Mouse (Mus musculus) testis, postnatal 14 days (tissue): Measurements from ENCODE around the gene Pla2g4c.
"Not testable (repeated sequence)": the region's sequence is repeated elsewhere in the genome, so short reads cannot be mapped to it uniquely, and the experiment has no call there.

Experiments
- DNase-seq: peaks from one replicate; pipeline ENCODE4 v3.0.0; 2021; ENCODE audit warnings: low spot score

Pla2g4c gene

DNA sequence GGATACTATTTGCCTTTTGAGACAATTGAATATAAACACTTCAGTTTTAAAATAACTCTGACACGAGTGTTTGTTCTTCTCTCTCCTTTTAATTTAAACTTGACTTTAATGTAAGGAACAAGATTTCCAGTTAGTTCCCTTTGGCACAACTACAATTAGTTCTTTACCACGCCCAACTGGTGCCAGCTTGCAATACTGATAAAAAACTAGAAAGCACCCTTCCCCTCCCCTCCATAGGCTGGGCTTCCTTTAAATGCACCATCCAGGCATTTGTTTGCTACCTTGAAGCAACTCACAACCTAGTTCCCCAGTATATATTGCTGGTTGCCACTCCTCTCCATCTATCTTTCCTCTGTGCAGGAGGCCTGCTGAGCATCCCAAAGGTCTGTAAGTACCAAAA lies at the start of gene Pla2g4c:
Gene Pla2g4c, plus strand, starts transcription at position 340 of the 400 bp plus-strand sequence.
- no peak for DNase-seq

- DNase-seq: no peak
Measured at GRCm38 (mm10) chr7:13277081-13277480, 47.4 kb upstream of the Pla2g4c start, which contains the start of gene Lig1. Gene Lig1 (plus strand): TSS chr7:13277283.

DNA sequence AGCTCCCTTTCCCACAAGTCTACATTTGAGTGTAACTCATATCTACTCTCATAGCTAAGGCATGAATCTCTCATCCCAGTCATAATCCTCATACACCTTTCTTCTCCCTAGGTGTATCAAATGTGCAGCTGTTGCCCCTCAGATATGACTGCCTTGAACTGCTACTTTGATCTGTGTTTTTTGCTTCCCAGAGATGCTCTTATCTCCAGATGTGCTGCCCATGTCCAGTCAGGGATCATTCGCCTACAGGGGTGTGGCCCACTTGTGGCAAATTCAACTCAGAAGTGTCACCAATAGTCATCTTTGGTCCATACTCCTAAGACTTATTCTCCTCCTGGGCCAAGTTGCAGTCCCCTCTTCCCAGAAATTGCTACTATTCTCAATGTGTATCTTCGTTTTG lies 46.6 kb upstream of the Pla2g4c start:
- no peak for DNase-seq

- peak; percentile 93 for DNase-seq
Measured at GRCm38 (mm10) chr7:13278308-13278891, 46.1 kb upstream of the Pla2g4c start, which contains the start of gene Zswim9. Gene Zswim9 (minus strand): TSS chr7:13278721.

DNA sequence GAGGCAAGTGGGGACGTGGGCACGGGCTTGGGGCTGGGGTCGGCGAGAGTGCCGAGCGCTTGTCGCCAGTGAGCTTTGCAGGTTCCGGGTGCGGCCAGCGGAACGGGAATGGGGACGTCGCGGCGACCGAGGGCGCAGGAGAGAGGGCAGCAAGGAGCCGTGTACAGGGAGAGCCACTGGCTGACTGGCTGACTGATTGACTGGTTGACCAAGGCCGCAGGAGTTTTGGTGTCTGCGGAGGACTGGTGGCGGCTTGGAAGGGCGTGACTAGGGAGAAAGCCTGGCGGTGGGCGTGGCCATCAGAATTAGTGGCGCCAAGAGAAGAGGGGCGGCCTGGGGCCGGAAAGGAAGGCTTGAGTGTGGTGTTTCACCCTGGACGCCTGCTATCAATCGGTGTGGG lies 45.5 kb upstream of the Pla2g4c start:
- not testable (repeated sequence) for DNase-seq

- DNase-seq: no peak
Measured at GRCm38 (mm10) chr7:13288621-13289020, 35.8 kb upstream of the Pla2g4c start.

DNA sequence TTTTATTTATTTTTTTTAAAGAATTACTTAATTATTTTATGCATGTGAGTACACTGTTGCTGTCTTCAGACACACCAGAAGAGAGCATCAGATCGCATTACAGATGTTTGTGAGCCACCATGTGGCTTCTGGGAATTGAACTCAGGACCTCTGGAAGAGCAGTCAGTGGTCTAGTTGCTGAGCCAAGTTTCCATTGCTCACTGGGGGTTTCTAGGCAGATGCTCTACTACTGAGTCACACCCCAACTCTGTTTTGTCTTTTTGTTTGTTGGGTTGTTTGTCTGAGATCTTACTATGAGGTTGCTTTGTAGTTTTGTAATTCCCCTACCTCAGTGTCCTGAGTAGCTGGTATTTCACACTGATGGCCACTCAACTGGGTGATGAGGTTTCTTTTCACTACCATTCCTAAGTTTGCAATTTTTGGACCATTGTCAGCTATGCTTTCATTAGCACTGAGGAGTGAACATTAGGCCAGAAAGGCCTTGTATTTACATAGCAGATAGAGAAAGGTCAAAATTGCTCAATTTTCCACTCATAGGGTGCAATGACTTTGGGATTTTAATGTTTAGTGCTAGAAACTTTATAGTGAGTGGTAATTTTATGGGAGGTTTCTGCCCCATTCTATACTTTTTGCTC lies 34.3 kb upstream of the Pla2g4c start:
- no peak for DNase-seq

GRCm38 (mm10) chr7:13291370-13291769 lies 33.1 kb upstream of the Pla2g4c start:
- no peak for DNase-seq

DNA sequence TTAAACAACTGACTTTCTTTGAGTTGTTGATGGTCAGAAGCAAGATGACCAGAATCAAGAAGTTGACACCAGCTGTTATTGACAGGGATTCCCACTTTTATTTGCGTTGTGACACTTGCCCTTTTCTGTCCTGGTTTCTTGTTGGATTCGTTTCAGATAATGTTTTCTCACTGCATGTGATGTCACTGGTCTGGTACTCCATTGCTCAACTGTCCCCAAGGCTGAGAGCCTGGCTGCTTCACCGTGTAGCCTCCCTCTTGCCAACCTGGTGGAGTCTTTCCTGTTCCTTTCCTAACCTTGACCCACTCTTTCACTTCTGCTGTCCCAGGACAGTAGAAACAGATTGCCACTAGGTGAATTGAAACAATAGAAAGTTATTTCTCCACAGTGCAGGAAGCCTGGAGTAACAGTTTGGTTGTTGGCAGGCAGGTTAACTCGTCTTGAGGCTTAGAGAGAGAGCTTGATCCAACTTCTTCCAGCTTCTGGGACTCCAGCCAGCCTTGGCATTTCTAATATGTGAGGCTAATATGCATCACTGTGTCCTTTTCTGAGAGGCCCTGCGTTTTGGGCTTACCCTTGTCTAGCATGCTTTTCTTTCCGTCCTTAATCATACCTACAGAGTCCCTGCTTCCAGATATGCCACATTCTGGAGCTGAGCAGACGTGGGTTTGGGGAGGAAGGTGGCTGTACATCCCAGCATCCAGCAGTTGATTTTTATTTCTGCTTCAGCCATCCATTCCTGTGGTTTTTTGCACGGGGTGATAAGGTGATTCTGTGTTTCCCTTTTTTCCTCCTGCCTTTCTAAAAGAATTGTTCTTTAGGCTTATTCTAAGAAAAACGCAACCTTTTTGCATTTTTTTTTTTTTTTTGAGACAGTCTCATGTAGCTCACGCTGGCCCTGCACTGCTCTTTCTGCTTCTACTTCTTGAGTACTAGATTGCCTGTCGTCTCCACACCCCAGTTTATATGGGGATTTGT lies 30.3 kb upstream of the Pla2g4c start:
- no peak for DNase-seq

GRCm38 (mm10) chr7:13295256-13295655 lies 29.2 kb upstream of the Pla2g4c start:
- no peak for DNase-seq

DNA sequence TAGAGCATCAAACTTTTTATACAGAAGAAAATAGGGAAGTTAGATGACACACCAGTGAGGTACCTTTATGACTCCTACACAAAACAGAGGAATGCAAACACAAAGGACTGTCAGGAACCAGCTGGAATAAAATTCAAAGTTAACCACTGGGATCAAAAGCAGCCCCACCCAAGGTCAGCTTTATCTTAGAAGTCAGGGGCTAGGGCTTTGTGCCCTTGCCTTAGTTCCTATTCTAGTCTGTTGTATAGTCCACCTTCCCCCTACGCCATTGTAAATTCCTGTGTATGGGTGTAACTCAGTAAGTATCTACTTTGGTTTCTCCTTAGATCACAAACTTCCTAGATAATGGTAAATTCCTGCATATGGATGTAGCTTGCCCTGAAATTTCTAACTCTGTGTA lies 26.8 kb upstream of the Pla2g4c start:
- no peak for DNase-seq

DNA sequence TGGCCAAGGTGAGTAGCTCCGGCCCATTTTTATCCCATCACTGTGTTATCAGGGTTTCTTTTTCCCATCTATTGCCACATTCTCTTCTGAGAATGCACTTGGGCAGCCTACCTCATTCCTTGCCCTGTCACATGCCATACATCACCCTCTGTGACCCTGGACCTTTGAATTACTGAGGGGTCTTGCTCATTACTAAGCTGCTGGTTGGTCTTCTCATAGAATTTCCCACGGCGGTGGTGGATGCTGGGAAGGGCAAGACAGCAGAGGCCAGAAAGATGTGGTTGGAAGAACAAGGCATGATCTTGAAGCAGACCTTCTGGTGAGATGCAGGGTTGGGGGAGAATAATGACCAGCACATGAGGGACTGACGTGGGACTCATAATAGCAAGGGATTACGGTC lies 25.6 kb upstream of the Pla2g4c start:
- no peak for DNase-seq

GRCm38 (mm10) chr7:13301643-13302042 lies 22.8 kb upstream of the Pla2g4c start:
- no peak for DNase-seq

DNA sequence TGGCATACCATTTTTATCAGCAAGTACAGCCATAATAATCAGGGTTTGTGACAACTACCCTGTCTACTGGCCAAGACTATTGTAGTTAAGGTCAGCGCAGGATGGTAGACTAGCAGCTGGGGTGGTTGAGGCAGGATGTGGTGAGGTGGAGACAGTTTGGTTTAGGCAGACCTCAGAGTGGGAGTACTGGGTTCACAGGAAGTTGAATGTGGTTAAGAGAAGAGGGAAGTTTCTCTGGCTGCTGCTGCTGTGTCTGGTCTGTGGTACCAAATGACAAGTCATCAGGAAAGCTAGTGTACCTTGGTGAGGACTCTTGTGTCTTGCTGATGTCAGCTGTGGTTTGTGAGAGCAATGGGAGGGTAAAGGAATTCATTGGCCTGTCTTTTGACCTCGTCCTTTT lies 21.7 kb upstream of the Pla2g4c start:
- no peak for DNase-seq

- DNase-seq: no peak
Measured at GRCm38 (mm10) chr7:13303372-13303771, 21.1 kb upstream of the Pla2g4c start.

- DNase-seq: no peak
Measured at GRCm38 (mm10) chr7:13309407-13309806, 15.0 kb upstream of the Pla2g4c start.

DNA sequence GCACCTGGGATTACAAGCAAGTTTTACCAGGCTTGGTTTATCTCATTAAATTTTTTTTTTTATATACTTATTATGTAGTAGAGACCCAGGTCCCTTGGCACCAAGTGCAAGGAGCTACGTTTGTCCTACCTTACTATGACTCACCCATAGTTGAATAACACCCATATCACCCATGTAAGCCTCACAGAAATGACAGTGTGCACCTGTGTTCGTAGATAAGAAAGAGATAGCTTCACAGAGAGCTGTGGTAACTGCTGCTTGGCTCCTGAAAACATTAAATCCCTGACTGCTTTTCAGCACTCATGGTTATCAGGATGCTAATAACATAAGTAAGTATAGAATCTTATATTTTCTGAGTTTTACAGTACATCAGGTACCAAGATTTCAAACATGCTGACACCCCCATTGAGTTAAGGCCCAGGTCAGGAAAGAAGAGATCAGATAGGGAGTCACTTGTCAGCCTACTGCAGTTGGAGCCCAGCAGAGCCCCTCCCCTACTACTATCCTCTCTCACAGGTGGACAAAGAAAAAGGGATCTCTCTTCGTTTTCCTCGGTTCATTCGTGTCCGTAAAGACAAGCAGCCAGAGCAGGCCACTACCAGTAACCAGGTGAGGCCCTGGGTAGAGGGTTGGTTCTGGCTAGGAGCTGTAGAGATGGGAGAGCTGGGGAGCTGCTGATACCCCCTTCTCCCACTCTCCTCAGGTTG lies 13.8 kb upstream of the Pla2g4c start:
- no peak for DNase-seq

- no peak for DNase-seq
Measured at GRCm38 (mm10) chr7:13311401-13311800, 13.1 kb upstream of the Pla2g4c start.

DNA sequence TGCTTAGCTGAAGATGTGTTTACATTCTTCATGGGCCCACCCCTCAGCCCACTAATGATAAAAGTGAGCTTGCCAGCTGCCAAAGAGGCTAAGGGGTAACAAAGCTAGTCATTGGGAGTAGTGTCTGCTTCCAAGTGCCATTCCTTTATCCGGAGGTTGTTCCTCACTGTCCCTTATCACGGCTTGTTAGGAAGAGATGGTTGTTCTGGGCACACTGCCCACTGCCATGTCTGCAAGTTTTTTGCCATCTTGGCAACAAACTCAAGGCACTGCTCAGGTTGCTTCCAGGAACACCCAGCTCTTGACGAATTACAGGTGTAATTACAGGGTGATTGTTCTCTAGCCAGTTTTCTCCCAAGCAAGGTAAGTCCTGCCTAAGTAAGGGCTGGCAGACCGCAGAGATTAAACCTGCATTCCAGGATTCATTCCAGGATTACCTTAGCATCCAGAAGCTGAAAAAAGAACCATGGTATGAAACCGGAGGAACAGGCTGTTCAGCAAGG lies 10.3 kb upstream of the Pla2g4c start:
- peak; percentile 27 for DNase-seq

GRCm38 (mm10) chr7:13321424-13321823 lies 3.0 kb upstream of the Pla2g4c start:
- no peak for DNase-seq

- DNase-seq: no peak
Measured at GRCm38 (mm10) chr7:13330575-13330974, 6.1 kb downstream of the Pla2g4c start.

DNA sequence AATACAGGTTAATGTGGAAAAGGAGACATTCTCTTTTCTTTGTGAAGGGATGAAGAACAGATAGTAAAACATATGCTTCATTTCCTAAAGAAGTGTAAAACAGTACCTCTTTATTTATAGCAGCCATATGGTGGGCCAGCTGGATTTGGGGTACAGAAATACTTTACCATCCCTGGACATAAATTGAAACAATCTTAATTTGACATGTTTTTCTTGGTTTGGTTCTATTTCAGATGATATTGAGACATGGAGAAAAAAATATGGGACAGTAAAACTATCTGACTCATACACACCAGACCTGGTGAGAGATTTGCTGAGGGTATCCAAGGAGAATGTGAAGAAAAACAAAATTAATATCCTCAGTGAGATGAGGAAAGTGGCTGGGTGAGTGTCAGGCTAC lies 31.5 kb downstream of the Pla2g4c start:
- no peak for DNase-seq
